Mouse (Mus musculus) megakaryocyte progenitor cell, adult 5-6 weeks (primary cell): Measurements from ENCODE around the gene Cyp2c23. TPM values are rescaled to one million over a fixed set of nuclear protein-coding genes. Genes with fewer than 3 reads are reported as not detected.

Experiments used
- ATAC-seq: replicated peaks from 2 replicates; pipeline ENCODE4 v1.8.0; 2016; ENCODE audit warnings: mild to moderate bottlenecking, moderate TSS enrichment, inconsistent platforms; ENCODE audit not compliant: poor library complexity
- total RNA-seq, 2 experiments: library from RNA; stranded (forward) in 1 of 2; stranded (reverse) in 1 of 2; fragments of 157-497, 149-512 nt in 1 of 2; fragments of 200-1000 nt in 1 of 2; gene quantifications; 2 replicates each; pipeline versions ENCODE4 v1.2.3 to v1.2.4; 2015 to 2017

Cyp2c23 gene
- total RNA-seq, 2 experiments from 2014 or later: 0.17 TPM; not detected in 1

DNA sequence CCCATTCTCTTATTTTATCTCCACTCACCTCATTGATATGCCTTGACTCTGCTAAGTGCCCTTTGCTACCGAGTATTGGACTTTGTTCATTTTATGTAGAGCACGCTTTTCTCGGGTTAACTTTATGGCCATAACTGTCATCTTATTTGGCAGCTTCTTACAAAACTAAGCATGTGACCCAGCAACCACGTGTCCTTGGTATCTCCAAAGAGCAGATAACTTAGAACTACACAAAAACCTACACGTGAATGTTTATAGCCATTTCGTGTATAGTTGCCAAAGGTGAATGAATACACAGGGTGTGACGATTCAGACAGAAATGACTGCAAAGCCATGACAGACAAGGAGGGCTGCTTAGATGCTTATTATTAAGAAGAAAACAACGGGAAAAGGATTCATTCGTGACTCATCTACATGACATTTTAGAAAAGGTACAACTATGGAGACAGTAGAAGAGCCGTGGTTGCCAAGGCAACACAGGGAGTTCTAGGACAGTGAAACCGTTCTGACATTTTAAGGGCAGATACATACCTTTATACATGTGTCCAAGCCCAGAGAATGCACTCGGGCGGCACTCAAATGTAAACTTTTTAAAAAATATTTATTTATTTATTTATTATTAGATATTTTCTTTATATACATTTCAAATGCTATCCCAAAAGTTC, 4.0 kb downstream of the Cyp2c23 start:
- ATAC-seq: no peak

DNA sequence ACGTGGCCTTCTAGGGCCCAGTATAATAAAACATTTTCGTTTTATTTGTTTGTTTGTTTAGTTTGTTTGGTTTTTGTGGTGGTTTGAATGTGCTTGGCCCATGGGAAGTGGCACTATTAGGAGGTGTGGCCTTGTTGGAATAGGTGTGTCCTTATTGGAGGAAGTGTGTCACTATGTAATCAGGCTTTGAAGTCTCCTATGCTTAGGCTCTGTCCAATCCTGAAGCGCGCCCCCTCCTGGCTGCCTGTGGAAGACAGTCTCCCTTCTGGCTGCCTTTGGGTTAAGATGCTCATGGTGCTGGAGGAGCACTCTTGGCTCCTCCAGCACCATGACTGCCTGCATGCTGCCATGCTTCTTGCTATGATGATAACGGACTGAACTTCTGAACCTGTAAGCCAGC, 5.9 kb downstream of the Cyp2c23 start:
- no peak for ATAC-seq

DNA sequence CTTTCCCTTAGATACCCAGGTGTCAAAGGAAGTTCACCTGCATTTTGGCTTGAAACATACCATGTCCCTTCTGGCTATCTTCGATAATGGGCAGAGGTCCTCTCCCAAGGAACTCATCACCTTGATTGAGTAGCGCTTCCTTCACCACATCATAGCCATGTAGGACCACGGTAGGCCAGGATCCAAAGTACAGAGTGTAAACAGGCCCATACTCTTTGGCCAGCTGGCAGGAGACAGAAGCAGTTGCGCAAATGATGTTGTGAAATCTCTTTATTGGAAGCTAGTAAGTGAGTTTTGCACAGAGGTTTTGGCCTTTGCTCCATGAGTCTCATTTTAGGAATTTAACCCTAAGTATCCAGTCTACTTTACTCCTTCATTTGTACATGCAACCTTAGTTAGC, 7.5 kb downstream of the Cyp2c23 start:
- ATAC-seq: peak; percentile 50; the same call in 1 of the 2 replicates

DNA sequence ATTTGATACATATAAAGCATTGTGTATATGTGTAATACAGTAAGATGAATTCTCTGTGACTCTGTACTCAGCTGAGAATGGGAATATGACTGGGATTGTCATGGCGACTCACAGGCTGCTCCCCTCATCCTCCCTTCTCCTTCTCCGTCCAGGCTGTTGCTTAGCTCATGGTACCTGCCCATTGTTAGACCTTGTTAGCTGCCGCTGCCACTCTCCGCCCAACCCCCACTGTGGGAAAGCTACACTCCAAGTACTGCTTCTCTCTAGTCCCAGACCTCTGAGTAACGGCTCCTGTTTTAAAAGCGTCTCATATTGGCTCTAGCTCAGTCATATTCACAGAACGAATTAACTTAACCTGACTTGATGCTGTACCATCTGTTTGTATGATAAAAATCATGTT, 9.3 kb downstream of the Cyp2c23 start:
- ATAC-seq: no peak

DNA sequence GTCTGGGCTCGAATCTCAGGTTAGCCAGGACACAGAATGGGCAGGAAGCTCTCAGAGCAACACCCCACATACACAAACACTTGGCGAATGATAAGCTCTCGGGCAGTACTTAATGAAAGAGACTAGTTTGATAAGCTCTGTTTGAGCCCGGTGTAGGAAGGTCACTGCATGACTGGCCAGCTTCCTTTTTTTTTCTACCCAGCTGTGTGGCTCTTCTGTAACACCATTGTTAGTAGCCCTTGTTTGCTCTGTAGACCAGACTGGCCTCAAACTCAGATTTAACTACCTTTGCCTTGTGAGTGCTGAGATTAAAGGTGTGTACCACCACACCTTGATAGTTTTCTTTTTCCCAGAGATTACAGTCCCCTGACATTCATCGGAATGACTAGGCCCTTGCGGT, 15.1 kb downstream of the Cyp2c23 start:
- ATAC-seq: no peak

DNA sequence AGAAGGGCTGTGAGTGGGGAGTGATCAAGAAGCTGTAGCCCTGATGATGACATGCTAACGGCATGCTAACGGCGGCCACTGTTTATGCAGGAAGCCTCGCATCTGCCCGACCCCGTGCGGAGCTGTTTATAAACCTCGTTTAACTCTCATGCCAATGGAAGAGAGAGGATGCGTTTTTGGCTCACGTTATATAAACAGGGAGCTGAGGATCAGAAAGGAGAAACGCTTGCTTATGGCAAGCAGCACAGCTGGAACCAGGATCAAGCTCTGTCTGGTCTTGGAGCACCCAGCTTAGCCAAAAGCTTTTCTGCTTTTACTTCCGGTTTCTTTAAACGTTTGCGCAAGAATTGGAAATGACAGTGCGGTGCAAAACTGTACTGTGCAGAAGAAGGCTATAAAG, 20.2 kb downstream of the Cyp2c23 start:
- 0 out of 2 replicates have a peak, but pooled peaks have one; percentile 31 for ATAC-seq

DNA sequence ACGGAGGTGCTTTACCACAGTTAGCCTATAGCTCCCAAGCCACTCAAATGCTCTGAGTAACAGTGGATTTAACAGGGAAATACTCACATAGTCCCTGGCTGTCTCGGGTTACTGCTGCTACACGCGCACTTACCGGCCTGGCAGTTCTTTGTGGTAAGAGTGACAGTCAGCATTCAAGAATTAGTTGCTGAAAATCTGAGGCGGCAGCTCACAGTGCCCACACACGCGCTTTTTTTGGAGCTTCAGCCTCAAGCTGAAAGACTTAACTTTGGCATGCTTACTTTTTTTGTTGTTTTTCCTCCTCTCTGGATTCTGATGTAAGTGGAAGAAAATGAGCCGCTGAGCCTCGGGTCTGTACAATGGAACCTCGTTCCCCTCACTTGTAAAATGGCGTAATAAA, 21.8 kb downstream of the Cyp2c23 start:
- no peak for ATAC-seq

DNA sequence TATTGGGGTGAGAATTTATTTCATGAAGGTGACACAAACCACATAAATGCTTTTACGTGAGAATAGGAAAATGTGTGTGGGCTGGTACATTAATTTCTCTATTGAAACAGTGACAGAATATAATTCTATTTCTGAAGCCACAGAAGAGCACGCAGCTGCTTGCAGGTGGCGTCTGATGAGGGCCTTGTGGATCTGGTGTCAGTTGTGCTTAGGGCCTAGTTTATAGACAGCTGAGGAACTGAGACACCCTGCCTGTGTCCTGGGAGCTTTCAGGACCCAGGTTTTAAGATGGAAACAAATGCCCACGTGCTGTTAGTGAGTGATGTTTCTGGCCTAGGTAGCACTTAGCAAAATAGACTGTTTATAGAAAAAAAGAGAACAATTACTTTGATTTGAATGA, 24.0 kb downstream of the Cyp2c23 start:
- no peak for ATAC-seq

DNA sequence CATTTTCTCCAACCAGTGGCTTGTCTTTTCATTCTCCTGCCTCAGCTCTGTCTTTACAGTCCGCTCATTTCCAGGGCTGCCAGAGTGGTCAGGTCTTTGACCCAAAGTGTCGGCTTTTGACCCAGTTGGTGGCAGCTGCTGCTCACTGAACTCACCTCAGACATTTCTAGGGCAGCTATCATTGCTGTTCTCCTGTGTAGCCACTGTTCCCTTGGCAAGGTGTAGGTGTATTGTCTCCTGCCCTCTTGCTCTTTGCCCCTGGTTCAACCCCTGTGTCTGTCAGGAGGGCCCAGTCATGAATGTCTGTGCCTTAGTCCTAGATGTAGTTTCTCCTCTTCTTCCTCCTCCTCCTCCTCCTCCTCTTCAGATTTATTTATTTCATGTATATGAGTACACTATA, 24.7 kb downstream of the Cyp2c23 start:
- ATAC-seq: no peak

DNA sequence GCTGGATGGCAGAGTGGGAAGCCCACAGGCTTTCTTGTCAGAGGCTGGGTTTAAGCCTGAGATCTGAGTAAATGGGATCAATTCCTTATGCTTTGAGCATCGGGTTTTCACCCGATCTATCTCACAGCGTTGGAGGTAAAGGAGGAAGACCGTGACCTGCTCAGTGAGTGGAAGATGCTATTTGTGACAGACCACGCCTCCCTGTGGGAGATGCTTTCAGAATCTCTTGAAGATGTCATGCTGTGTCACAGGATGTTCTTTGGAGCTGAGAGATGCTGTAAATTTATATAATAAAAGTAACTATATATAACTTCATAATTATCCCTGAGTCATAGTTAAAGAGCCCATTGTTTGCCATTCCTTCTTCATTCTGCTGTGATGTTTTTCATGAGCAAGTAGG, 28.3 kb downstream of the Cyp2c23 start:
- ATAC-seq: no peak

DNA sequence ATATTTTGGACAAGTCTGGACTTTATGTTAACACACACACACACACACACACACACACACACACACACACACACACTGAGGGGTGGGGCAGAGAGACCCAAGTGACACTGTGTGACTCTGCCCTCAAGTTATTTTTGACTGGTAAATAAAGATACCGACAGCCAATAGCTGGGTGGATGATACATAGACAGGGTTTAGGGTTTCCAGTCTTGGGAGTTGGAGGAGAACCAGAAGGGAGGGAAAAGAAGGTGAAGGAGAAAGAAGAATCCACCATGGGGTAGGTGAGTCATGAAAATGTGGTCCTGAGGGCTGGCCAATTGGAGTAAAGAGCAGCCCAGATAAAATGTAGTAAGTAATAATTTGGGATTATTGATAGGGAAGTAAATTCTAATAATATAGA, 28.9 kb downstream of the Cyp2c23 start:
- ATAC-seq: no peak

DNA sequence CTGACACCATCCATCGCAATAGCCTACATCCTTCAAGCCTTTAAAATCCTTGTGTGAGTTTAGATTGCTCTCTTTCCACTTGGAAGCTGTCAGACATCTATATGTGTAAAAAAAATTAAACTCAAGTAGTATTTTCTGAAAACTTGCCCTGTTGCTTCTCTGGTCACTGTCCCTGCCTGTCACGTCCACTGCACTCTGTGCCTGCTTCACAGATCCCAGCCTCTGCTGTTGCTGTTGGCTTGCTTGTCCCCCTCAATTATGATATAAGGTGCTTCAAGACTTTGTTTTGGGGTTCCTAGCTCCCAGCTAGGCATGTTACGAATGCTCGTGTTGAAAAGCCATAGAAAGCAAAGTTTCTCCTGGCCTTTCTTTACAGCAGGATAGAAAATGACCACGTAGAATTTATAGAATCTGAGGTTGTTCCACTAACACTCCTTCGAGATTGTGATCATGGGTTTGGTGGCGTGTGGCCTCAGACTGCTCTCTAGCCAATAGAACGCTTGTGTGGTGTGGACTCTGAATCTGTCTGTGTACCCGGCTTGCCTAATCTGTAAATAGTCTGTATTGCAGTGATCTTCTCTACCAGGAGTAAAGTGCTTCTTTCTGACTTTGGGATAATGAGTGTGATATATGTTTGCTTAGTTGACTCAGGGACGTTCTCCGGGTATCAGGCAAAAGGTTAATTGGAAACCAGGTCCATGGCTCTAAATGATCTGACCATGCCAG, 30.0 kb downstream of the Cyp2c23 start:
- no peak for ATAC-seq

DNA sequence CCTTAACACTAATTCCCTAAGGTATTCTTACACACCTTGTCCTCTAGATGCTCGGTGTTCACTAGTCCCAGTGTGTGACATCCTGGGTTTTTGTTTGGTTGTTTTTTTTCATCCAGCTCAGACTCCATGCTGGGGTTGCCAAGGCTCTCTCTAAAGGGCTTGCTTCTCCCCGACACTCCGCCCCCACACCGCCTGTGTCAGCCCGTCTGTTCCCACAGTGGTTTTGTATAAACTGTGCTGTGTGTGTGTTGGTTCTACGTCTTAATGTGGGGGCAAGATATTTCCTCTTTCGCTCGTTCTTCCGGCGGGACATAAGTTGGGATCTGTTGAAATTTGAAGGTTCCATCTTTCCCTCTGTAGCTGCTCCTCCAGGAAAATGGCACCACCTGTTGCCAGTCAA, 30.9 kb downstream of the Cyp2c23 start:
- no peak for ATAC-seq

DNA sequence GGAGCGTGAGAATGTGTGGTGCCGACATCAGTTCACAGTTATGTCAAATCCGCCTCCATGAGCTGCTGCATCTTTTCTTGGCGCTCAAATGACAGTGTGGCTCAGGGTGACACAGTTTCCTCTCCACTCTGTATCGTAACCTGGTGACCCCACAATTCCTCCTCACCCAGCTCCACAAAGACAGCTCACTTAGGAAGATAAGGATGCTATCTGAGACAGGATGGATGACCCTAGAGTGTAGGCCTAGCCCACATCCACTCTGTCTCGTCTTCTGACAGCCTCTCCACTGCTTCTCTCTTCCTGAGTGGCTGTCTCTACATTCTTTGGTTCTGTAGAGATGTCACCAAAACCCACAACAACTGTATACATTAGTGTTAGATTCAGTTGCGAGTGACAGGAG, 33.6 kb downstream of the Cyp2c23 start:
- ATAC-seq: no peak

DNA sequence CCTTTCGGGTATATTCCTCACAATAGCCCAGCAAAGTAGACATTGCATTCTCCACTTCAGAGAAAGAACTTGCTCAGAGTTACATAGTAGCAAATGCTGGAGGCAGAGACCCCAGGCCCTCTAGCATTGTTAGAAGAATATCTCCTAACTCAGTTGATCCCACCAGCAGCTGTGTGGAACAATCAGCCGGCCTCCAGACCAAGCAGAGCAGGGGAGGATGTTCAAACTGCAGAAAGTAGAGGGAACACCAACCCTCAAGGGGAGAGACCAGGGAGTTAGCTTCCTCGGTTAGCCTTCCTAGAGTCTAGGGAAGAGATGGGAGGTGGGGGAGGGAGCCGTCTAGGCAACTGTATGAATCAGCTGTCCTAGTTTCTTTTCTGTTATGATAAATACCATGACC, 36.5 kb downstream of the Cyp2c23 start:
- ATAC-seq: no peak

DNA sequence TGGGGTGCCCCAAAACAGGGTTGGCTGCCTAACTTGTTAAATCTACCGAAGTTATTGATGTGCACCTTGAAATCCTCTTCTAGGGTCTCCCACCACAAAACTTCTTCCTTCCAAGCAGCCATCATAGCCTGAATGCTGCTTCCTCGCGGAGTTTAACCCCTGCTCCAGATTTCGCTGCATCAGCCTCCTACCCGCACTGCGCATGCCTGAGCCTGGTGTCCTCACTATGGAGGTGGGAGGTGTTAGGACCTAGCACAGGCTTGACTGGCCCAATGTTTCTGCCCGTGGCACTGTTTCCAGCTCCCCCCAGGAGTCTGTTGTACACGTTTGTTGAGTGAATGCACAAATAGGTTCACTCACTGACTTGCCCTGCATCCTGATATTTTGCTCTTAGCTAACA, 38.6 kb downstream of the Cyp2c23 start:
- no peak for ATAC-seq

DNA sequence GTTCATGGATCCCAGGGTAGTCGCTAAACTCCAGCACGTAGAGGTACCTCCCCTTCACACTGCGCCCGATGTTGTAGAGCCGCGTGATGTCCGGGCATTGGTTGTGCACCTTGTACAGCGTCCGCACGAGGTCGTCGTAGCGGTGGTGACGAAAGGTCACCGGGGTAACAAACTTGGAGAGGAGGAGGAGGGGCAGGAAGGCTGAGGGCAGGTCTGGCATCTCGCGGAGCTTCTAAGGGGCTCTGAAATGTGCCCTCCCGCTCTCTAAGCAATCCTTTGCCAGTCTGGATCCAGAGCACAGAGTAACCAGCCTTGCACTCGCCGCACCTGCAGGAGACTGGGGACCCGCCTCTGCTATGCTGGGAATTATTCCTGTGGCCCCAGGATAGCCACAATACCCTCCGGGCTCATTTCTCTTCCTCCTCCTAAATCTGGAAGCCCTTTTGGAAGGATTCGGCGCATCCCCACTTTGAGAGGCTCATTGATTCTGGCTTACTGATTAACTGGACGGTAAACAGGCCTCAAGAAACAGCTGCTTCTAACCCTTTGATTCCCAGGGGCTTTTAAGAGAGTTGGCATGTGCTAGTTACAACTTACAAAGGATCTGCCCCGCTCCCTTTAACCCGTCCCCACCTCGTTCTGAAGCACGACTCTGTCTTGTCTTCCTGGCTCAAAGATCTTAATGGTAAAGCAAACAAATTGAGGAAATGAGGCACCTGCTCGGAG, 42.8 kb downstream of the Cyp2c23 start, which contains the start of gene Cpn1:
Gene Cpn1, minus strand, starts transcription at position 488 of the 726 bp plus-strand sequence.
- ATAC-seq: peak; percentile 42; the same call in 1 of the 2 replicates

DNA sequence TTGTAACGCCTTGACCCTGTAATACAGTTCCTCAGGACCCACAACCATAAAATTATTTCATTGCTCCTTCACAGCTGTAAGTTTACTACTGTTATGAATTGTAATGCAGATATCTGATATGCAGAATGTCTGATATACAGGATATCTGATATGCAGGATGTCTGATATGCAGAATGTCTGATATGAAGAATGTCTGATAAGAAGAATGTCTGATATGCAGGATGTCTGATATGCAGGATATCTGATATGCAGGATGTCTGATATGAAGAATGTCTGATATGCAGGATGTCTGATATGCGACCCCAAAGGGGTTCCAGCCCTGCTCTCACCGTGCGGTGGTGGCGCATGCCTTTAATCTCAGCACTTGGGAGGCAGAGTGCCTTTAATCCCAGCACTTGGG, 47.0 kb downstream of the Cyp2c23 start:
- no peak for ATAC-seq

DNA sequence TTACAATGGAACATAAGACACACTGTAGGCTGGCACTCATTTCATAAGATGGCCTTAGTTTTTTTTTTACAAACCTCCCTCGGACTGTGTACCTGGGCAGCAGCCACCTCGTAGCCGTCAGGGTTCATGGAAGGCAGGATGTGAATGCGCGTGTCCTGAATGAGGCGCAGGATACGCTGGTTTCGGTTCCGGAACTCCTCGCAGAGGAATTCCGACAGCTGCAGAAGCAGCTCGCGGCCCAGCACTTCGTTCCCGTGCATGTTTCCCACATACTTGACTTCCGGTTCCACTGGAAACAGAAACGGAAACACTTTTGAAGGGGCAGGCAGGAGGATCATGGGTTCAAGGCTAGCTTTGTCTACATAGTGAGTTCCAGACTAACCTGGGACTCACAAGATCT, 48.3 kb downstream of the Cyp2c23 start:
- ATAC-seq: no peak

DNA sequence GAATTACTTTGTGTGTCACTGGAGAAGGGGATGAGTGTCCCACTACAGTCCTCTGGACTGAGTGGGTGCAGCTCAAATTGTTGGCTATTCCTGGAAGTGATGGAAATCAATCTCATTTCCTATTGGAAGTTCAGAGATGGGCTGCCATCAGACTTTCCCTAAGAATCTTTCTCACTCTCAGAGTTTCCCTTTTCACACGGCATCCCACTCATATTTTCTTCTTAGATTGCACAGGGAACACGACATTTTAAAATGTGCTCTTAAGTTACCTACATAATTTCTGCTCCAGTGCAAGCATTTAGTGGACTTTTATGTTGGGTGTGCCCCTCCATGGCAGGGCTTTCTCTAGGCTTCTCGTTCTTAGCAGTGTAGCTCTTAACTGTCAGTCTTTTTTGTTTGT, 51.2 kb downstream of the Cyp2c23 start:
- ATAC-seq: no peak

DNA sequence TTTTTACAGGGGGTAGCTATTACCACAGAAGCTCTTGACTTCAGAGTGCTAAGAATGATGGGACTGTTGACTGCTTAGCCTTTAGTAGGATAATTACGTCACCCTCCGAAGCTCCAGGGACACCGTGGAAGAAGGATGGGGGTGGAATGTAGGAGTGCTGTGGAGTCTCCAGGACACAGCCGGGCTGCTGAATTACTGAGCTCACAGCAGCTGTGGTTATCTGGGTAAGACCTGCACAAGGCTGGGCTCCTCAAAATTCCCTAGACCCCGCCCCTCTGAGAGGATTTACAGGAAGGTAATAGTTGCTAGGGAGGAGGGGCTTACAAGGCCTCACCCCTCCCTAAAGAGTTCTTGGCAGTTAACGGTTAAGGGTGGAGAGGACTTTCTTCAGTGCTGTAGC, 52.3 kb downstream of the Cyp2c23 start:
- no peak for ATAC-seq

DNA sequence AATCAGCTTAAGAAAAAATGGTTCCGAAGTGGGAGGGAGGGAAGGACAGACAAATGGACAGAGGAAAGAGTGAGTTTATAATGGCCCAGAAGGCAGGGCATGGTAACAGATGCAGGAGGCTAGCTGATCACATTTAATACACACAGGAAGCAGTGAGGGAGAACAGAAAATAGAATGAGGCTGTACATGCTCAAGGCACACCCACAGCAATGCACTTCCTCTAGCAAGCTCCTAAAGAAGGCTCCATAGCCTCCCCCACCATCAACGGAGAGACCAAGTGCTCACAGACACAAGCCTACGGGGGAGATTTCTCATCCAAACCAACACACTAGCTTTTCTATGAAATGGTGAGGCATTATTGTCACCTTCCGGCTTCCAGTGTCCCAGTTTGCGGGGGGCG, 54.8 kb downstream of the Cyp2c23 start:
- ATAC-seq: no peak
